ENCODE assay signal across 24 mouse cellular contexts in genomic region chr8:112933815-112934214, GRCm38 (mm10).
"Had no signal": no experiment of that assay in that cellular context is flagged by ENCODE, and none has a peak within 500 bp of the region (broad histone marks: within the 10 kb centered on the region; RNA-seq: fewer than 3 reads in every experiment).

No protein-coding gene starts in this region.

- H3K36me3 ChIP-seq: heart, embryonic 10.5 days; heart, embryonic 12.5 days; hindbrain, embryonic 13.5 days; hindbrain, embryonic 15.5 days; limb, embryonic 13.5 days; limb, embryonic 15.5 days; liver, embryonic 12.5 days had no signal

- DNase-seq: gastrocnemius, adult 2 months; gastrocnemius, postnatal 10 days; gastrocnemius, postnatal 25 days; heart, adult 18-20 months; heart, postnatal 10 days; heart, postnatal 4 days; kidney, adult 11 months; kidney, adult 8-10 months; kidney, postnatal 14 days; kidney, postnatal 36 days; layer of hippocampus, adult 9-11 months; layer of hippocampus, postnatal 36 days; left cerebral cortex, postnatal 4 days had no signal

- H3K4me2 ChIP-seq: heart, embryonic 12.5 days; hindbrain, embryonic 13.5 days; hindbrain, embryonic 15.5 days; limb, embryonic 13.5 days; limb, embryonic 15.5 days; liver, embryonic 12.5 days had no signal

- ATAC-seq: hindbrain, postnatal 0 days; intestine, embryonic 16.5 days; liver, embryonic 12.5 days had no signal

- H3K9me3 ChIP-seq: heart, embryonic 10.5 days; hindbrain, embryonic 13.5 days; hindbrain, embryonic 15.5 days; limb, embryonic 13.5 days; limb, embryonic 15.5 days had no signal

- H3K27me3 ChIP-seq: heart, embryonic 12.5 days; hindbrain, embryonic 13.5 days; hindbrain, embryonic 15.5 days; limb, embryonic 15.5 days; liver, embryonic 12.5 days had no signal

- H3K27ac ChIP-seq: gastrocnemius, adult 2 months; heart, embryonic 10.5 days; hindbrain, embryonic 13.5 days; hindbrain, embryonic 15.5 days; hindbrain, postnatal 0 days; kidney, postnatal 0 days; limb, embryonic 13.5 days; limb, embryonic 15.5 days; liver, embryonic 12.5 days; liver, embryonic 14.5 days had no signal

- H3K4me3 ChIP-seq: gastrocnemius, adult 2 months; heart, embryonic 10.5 days; heart, embryonic 12.5 days; hindbrain, embryonic 13.5 days; hindbrain, embryonic 15.5 days; limb, embryonic 13.5 days; limb, embryonic 15.5 days; liver, embryonic 12.5 days had no signal

- H3K9ac ChIP-seq: heart, embryonic 12.5 days; hindbrain, embryonic 13.5 days; hindbrain, embryonic 15.5 days; limb, embryonic 13.5 days; limb, embryonic 15.5 days; liver, embryonic 12.5 days; liver, embryonic 14.5 days had no signal

- H3K4me1 ChIP-seq: heart, embryonic 10.5 days; heart, embryonic 12.5 days; hindbrain, embryonic 15.5 days; liver, embryonic 12.5 days had no signal
